Mouse (Mus musculus) urinary bladder, postnatal 14 days (tissue): ENCODE measurements around the gene Speer2.

Source experiments
- DNase-seq: peaks from one replicate; pipeline ENCODE4 v3.0.0; 2021; ENCODE audit warnings: low spot score

Gene Speer2

GRCm38 (mm10) chr16:69863644-69864043 lies at the start of gene Speer2:
Speer2 (minus strand) TSS chr16:69863744.
- no peak for DNase-seq

- no peak for DNase-seq
These were observed 40.8 kb upstream of the Speer2 start for GRCm38 (mm10) chr16:69904303-69904702.

GRCm38 (mm10) chr16:69880712-69881111 lies 17.2 kb upstream of the Speer2 start:
- DNase-seq, result no peak

- no peak for DNase-seq
These were observed 26.9 kb downstream of the Speer2 start for GRCm38 (mm10) chr16:69836628-69837027.

- DNase-seq, result no peak
These were observed 49.9 kb downstream of the Speer2 start for GRCm38 (mm10) chr16:69813652-69814051.
